Mouse (Mus musculus) Muller cell, postnatal 12 days (primary cell): ENCODE results near the gene Myct1.
A peak's percentile ranks its signal among the peaks of the same experiment; 100 is the strongest.

Experiments
- DNase-seq: peaks from one replicate; pipeline ENCODE4 v3.0.0-alpha.2; 2015; ENCODE audit errors: inconsistent ontology term

The Myct1 gene

DNA sequence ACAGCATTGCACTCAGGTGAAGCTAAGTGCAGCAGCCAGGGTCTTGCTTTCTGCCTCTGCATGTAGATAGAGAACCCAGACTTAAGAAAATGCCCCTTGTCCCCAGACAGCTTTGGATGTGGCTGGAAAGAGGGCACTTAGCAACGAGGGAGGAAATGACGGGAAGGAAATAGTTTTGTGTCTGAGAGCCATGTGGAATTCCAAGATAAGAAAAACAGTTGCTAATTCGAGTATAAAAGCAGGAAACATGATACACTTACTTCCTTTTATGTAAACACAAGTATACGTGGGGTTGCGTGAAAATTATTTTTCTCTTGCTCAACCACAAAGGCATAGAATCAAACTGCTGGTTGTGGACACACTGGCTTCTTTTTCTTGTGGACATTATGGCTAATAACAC is at the start of gene Myct1:
Myct1 (plus strand) TSS at position 312 of the 400 bp plus-strand sequence.
- DNase-seq: no peak

DNA sequence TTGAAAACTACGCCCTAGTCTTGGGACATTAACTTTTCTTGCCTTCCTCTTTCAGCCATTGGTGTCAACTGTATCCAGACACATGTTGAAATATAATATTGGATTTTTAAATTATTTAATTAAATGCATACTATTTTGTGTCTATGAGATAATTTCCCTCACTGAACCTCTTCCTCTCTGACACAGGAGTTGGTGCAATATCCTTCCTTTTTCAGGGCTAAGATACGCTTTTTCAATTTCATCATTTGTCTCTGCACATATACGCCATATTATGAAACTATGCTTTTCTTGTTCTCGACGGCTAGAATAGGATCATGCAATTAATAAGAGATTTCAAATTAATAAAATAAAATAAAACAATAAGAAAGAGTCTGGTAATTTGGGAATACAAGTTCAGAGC is 47.1 kb upstream of the Myct1 start:
- no peak for DNase-seq

DNA sequence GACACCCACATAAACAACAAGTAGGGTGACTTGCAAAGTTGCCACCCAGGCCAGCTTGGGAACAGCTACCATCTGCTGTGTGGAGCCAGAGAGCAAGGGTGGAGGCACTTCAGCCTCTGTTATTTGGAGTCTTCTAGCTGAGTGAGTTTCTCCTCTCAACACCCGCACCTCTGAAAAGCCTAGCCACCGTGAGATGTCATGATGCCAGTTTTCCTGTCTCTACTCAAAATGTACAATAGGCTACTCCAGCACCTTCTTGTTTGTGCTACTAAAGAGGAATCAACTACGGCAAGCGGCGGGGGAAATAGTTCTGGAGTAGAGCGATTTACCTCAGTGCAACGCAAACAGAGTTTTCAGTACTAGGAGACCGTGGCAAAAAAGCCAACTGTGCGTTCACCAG is 45.8 kb upstream of the Myct1 start:
- no peak for DNase-seq

DNA sequence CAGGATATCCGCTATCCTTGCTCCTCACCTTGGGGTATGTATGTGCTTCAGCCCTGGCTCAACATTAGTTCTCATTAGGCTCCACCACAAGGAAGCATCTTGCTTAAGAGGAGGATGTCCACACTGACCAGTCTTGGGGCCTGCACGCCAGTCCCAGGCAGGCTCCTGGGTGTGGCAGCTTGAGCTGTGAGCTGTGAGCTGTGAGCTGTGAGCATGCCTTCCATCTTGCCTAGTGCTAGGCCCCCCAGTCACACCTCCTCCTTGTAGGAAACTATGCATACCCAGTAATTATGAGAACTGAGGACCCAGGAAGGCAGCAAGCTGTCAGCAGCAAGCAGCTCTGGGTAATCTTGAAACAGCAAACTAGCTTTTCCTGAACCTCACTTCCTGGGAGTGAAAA is 44.9 kb upstream of the Myct1 start:
- peak; percentile 11 for DNase-seq

DNA sequence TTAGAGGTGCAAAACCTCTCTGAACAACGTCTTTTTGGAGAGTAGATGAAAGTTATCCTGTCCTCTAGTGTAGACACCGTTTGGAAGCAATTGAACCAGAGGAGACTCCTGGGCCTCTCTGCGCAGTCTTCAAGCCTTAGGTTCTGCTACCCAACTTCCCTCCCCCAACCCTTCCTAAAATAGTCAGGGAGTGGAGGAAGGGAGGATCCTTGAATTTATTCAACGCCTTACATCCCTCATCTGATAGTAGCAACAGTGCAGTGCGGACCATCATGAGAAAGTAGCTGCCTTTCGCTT is 43.8 kb upstream of the Myct1 start:
- DNase-seq: no peak

DNA sequence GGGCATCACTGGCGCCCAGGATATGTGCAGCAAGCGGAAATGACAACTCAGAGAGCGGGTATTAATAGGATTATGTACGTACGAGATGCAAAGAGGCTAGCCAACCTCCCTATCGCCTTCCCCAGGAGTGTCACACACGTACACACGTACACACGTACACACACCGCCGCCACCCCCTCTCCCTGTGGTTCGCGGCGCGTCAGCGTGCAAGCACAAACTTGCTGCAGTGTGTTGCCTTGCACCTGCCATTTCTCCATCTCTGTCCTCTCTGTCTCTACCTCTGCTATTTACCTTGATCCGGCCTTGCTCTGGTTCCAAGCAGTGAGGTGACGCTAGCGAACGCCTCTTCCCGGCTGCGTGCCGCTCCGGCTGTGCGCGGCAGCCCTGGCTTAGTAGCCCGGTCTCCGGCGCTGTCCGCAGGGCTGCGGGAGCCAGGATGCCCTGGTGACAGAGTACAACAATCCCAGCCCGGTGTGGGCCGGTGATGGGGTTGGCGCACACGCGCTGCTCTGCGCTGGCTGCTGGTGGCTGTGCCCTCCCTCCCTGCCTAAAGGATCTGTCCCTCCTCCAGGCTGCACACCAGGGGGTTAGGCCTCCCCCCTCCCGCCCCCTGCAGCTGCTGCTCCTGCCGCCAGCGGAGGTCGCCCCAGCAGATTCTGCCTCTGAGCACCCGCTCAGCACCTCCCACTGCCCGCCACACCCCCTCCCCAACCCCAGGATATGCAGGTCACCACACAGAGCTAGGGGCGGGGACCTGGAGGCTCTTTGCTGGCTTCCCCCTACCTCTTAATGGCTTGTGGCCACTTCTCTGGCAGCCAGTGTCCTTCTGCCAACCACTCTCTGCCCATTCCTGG is 43.2 kb upstream of the Myct1 start:
- peak; percentile 61 for DNase-seq

DNA sequence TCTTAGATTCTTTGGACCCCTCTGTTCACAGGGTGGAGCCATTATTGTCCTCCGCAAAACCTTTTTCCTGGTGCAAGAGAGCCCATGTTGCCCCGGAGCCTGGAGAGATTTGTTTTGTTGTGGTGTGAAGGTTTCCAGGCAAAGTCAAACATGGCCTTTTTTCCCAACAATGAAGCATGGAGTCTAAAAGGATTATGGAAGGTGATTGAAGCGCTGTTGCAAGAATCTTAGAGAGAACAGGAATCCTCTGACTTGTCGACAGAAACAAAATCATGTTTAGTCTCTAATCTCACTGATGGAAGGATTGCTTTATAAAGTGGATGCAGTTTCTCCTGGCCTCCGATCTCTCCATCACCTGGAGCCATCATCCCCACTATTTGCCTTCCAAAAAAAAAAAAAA is 42.2 kb upstream of the Myct1 start, which contains the start of gene Syne1:
Syne1 (minus strand) TSS at position 101 of the 400 bp plus-strand sequence.
- no peak for DNase-seq

DNA sequence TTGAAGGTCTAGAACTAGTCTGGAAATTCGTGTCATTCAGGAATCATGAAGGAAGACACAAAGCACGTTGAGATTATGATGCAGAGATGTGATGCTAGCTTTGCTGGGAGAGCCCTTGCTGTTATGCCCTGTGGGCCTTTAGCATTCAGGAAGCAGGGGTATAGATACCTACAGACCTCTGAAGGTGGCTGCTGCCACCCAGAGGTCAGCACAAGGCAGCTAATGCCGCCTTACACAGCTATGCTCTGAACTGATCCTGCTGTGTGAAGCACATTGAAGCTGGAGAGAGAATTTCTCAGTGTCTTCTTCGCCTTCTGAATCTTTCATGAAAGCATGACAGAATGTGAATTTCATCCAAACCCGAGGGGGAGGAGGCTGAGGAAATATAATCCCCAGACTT is 38.6 kb upstream of the Myct1 start:
- DNase-seq: peak; percentile 17

DNA sequence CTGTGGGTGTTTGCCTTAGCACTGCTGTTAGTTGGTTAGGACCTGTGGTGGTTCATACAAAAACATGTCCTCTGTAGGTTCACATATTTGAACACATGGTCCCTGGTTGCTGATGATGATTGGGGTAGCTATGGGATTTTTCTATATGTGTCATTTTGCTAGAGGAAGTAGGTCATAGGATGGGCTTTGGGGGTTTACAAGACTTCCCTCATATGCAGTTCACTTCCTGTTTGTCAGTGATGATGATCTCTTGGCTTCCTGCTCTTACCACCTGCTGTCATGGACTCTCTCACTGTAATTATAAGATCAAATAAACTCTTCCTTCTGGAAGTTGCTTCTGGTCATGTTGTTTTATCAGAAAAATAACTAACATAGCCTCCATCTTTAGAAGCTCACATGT is 34.8 kb upstream of the Myct1 start:
- no peak for DNase-seq

DNA sequence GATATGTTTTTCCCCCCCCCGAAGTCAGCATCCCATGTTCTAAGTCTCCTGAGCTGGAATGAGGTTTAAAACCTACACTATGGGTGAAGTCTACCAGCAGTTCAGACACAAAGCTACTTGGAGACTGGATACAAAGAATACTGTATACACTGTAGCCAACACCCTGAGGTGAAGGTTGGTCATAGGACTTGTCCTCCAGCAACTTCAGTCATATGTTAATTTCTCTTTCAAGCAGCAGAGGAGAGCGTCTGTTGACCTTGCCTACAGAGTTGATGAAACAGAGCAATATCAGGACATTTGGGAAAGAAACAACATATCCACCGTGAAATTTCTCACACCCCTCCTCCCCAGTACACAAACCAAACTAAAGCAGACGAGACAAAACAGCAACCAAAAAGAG is 33.0 kb upstream of the Myct1 start:
- DNase-seq: no peak

DNA sequence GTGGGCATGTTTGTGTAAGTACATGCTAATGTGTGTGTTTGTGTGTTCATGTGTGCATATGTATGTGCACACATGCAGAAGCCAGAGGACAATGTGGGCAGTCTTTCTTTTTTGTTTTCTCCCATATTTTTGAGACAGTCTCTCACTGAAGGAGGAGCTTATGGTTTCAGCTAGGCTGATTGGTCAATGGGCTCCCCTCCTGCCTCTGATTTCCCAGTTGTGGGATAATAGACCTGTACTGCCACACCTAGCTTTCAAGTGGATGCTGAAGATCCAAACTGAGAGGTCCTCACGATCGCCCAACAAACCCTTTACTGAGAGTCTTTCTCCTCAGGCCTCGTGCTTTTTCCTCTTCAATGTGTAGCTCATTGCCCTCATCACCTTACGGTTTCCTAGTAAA is 31.9 kb upstream of the Myct1 start:
- DNase-seq: no peak

DNA sequence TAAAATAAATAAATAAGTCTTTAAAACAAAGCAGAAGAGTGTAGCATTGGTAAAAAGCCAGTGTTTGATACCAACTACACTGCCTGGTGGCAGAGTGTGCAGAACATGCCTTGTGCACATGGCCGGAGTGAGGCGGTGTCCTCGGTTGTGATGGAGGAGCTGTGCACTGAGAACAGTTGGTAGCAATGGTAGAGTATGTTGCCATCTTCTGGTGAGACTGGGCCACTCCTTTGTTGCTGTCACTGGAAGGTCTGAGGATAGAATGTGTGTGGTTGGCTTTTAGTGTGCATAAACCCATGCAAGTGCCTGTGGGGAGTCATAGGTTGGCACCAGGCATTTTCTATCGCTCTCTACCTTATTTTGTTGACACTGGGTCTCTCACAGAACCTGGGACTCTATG is 24.6 kb upstream of the Myct1 start:
- no peak for DNase-seq

DNA sequence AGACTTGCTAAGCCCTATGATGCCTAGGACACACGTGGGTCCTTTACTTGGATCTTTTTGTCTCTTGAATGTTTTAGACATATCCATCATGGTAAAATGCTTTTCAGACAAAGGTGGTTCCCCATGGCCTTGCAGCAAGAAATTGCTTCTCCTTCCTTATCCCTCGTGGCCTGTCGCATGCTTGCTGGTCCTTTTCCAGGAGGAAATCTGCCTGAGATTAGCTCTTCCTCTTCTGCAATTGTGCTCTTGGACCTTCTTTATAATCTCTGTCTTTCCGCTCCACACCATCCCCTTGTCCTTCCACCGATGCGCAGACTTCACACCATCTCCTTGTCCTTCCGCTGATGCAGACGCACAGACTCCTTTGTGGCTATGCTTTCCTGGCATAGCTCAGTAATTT is 23.5 kb upstream of the Myct1 start:
- DNase-seq: no peak

DNA sequence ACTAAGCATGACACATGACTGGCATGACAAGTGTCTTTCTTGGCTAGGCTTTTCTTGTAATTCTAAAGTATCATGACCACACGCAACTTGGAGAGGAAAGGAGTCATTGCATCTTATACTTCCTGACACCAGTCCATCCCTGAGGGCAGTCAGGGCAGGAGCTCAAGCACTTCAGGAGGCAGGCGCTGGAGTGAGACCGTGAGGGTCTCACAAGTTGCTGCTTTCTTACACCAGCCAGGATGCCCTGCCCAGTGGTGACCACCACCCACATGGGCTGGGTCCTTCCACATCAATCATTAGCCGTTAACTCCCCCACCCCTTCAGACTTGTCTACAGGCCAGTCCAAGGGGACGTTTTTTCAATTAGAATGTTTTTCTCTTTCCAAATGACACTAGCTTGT is 22.2 kb upstream of the Myct1 start:
- no peak for DNase-seq

DNA sequence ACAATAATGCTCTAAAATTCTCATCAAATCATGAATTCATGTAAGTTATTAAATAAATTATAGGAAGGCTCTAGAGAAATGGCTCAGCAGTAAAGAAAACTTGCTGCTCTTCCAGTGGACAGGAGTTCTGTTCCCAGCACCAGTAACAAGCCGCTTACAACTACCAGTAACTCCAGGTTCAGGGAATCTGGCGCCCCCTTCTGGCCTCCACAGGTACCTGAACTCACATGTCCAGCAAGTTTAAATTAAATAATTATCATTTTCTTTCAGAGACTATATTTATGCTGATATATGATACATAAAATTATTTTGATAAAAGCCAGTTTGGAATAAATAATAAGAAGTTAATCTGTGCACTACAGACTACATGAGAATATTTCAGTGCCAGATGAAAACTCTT is 20.2 kb upstream of the Myct1 start:
- DNase-seq: no peak

DNA sequence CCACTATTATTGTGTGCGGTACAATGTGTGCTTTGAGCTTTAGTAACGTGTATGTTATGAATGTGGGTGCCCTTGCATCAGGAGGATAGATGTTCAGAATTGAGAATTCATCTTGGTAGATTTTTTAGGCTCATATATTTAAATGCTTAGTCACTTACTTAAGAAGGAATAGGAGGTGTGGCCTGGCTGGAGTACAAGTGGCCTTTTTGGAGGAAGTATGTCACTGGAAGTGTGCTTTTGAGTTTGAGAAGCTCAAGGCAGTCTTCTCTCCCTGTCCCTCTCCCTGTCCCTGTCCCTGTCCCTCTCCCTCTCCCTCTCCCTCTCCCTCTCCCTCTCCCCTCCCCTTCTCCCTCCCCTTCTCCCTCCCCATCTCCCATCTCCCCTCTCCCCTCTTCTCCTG is 2.5 kb upstream of the Myct1 start:
- no peak for DNase-seq

DNA sequence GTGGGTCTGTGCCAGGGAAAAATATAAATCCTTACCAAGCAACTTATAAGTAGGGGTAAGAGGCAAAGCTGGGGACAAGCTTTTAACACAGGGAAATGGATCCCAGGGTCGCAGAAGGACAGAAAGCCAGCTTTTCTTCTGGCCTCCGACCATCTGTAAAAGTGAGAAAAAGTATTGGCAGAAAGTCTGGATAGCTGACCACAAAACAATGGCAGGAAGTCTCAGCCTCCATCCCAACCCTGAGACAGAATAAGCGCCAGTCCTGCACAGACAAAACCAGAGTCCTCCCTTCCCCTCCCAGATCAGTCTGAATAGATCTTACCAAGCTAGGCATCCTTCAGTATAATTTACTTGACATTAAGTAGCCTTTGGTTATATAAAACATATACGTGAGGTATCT is 1.6 kb upstream of the Myct1 start:
- no peak for DNase-seq

DNA sequence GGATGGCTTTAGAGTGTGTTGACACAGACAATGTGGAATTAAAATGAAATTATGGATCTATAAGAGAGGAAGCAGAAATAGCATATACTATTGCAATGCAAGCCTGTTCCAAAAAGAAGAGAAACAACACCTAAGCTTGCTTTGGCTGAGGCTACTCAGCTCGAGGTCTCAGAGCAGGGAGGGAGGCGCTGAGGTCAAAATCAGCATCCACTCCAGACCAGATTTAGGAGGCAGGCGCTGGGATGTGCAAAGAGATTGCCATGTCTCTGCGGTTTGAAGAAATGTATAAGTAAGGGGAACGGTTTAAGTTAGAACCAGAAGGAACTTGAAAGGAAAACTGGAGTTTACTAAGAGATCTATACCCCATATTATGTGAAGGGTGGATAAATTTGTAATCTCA is 882 bp downstream of the Myct1 start:
- DNase-seq: no peak

DNA sequence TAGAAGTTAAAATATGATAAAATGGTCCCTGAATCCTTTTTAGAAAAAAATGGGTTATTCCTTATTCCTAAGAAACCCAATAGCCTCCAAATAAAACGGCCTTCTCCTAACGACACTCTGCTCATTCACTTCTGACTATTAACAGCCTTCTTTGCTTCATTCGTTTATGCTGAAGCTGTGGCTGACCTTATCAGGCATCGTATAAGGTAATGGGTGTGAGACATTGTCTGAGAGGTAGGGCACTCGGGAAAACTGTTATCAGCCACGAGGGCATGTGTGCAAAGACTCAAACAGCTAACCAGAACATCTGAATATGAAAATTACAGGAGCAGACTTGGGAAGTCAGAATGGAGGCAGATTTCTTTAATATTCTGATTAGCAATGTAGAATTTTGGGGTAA is 3.0 kb downstream of the Myct1 start:
- no peak for DNase-seq

DNA sequence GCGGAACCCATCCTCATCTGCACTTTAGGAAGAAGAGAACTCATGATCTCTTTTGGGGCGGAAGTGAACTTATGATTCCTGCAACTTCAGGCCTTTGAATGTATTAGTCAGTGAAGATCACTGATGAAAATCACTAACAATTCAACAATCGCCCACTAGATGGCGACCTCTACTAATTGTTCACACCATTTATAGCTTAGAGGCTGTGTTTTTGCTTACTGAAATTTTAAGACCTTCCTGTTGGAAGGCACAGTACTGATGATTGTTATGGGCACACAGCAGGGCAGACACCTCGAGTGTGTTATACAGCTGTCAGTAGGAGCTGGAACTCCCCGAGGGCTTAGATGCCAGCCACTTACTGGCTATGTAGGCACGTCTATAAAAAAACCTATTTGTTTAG is 6.5 kb downstream of the Myct1 start:
- DNase-seq: peak; percentile 49

DNA sequence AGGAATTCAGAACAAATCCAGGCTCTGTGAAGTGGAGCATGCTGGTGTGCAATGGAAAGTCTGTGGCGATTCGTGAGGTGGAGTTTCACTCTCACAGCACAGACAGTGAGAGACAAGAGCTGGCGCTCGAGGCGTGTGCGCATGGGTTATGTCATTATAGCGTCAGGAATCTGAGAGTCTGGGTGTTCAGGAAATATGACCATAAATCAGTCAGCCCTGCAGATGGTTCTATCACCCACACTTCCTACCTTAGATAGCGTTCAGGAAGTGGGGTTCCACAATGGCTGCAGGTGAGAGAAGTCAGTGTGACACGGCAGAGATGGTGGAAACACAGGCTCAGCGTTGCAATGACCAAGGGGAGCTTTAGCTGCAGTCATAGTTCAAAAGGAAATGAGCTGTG is 9.9 kb downstream of the Myct1 start:
- DNase-seq: no peak

DNA sequence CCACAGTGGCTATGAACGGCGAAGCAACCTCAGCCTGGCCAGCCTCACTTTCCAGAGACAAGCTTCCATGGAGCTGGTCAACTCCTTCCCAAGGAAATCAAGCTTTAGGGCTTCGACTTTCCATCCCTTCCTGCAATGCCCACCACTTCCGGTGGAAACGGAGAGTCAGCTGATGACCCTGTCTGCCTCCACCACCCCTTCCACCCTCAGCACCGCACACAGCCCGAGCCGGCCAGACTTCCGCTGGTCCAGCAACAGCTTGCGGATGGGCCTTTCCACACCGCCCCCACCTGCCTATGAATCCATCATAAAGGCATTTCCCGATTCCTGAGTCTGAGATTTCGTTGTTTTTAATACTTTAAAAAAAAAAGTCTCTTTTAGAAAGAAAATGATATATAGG is 10.8 kb downstream of the Myct1 start:
- no peak for DNase-seq

DNA sequence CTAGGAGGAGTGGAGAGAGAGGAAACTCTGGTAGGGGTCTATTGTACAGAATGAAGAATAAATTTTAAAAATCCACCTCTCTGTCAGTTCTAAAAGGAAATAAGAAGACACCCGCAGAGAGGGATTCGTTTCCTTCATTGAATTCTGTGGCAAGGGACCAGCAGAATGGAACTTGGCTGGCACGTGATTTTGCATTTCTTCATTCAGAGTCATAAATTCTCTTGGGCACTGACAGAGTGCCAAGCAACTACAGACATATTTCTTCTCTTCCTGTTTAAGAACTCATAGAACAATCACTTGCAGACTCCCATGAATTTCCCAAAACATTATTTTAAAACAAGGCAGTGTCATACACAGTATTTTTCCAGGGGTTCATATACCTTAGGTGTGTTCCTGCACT is 15.3 kb downstream of the Myct1 start:
- DNase-seq: peak; percentile 75
